Mouse (Mus musculus) cortical plate, adult 2 months (tissue): ENCODE measurements around the gene Gm19426.

ENCODE experiments used
- CTCF ChIP-seq: fragments of 200-500 bp; IDR thresholded peaks from 2 replicates; pipeline ENCODE4 v1.5.1; 2011; ENCODE audit warnings: mild to moderate bottlenecking, control low read depth, low read length; ENCODE audit not compliant: insufficient read depth; ENCODE audit errors: extremely low read depth
- POLR2A ChIP-seq: fragments of 200-500 bp; IDR thresholded peaks from 2 replicates; pipeline ENCODE4 v1.6.1; 2011; ENCODE audit warnings: mild to moderate bottlenecking, low read length, control low read depth; ENCODE audit not compliant: insufficient read depth; ENCODE audit errors: extremely low read depth

DNA sequence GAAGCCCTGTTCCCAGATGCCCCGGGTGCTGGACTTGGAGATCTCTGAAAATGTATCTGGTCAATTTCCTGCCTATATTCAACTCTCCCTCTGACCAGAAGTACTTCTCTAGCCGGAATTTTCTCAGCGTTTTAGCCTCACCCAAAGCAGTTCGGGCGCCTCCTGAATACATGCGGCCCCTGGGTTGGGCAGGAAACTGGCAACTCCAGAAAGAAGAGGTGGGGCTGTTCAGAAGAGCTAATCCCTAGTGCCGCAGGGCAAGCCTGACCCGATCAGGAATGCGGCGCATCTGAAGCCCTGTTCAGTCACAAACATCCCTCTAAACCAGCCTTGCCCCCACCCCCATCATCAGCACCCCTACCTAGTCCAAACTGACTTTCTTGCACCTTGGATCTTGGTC, 671 bp upstream of the Gm19426 start:
- TF ChIP-seq CTCF (no peak), POLR2A (no peak)
